Mouse (Mus musculus) small intestine, adult 2 months (tissue): ENCODE data around the gene 4933405O20Rik. TPM values are rescaled to one million over a fixed set of nuclear protein-coding genes. Genes with fewer than 3 reads are reported as not detected.

Experiments
- H3K27ac ChIP-seq: fragments of 200-500 bp; 2 replicates; pipeline ENCODE4 v1.5.1; 2012; ENCODE audit warnings: low read depth, low read length, control low read depth, inconsistent platforms; ENCODE audit not compliant: insufficient read depth
- H3K27me3 ChIP-seq: fragments of 200-500 bp; 2 replicates; pipeline ENCODE4 v1.6.1; 2012; ENCODE audit warnings: mild to moderate bottlenecking, moderate library complexity, low read length, inconsistent platforms; ENCODE audit not compliant: control insufficient read depth, insufficient read depth
- H3K36me3 ChIP-seq: fragments of 200-500 bp; 2 replicates; pipeline ENCODE4 v1.6.1; 2012; ENCODE audit warnings: mild to moderate bottlenecking, low read length, control low read depth, inconsistent platforms; ENCODE audit not compliant: control insufficient read depth, insufficient read depth
- H3K4me1 ChIP-seq: fragments of 200-500 bp; 2 replicates; pipeline ENCODE4 v1.6.1; 2012; ENCODE audit warnings: low read length, inconsistent platforms, mixed read lengths; ENCODE audit not compliant: control insufficient read depth, insufficient read depth, insufficient read length
- H3K4me3 ChIP-seq: fragments of 200-500 bp; 2 replicates; pipeline ENCODE4 v1.5.1; 2012; ENCODE audit warnings: low read depth, mild to moderate bottlenecking, control low read depth, inconsistent platforms, low read length, moderate library complexity
- CTCF ChIP-seq: fragments of 200-500 bp; IDR thresholded peaks from 2 replicates; pipeline ENCODE4 v1.5.1; 2012; ENCODE audit warnings: low read depth, mild to moderate bottlenecking, control low read depth, inconsistent platforms, low read length, moderate library complexity, mixed read lengths; ENCODE audit not compliant: insufficient replicate concordance, insufficient read length; ENCODE audit errors: extremely low read depth
- POLR2A ChIP-seq: fragments of 200-500 bp; IDR thresholded peaks from 2 replicates; pipeline ENCODE4 v1.6.1; 2012; ENCODE audit warnings: low read depth, mild to moderate bottlenecking, control low read depth, inconsistent platforms, low read length, moderate library complexity
- WGBS: fragments of 180-500 bp; shearing (Covaris S2); methylation state at CpG from one replicate; pipeline ENCODE4 v1.1.7; 2018; 5-methylcytosine and 5-hydroxymethylcytosine counted together
- polyA plus RNA-seq: library from polyadenylated mRNA; depleted of rRNA; stranded (reverse); fragments of >200 nt; gene quantifications from 2 replicates; pipeline ENCODE4 v1.2.3, GENCODE M21; 2012

Gene 4933405O20Rik
- polyA plus RNA-seq, 1 experiment = not detected

DNA sequence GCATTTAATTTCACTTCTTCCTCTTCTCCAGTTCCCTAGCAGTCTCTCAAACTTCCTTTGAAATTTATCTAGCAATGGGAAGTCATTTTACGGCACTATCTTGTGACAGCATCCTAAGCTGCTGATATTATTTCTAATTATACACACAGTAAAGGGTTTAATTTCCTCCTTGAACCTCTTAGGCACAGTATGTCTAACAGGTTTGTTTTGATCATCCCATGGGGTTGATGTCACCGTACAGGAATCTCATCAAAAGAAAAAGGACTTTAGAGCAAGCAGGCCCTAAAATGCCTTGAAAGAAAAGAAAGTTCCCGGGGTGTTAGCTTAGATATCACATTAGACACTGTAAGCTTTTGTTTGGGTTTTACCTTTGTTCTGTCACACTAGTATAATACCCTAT is 30.2 kb downstream of the 4933405O20Rik start:
- Histone ChIP-seq H3K36me3 (no peaks in the 10 kb centered on the region), H3K4me1 (no peaks in the 10 kb centered on the region), H3K27ac (no peak overlapping the region), H3K4me3 (no peak overlapping the region), H3K27me3 (no peaks in the 10 kb centered on the region)
- WGBS = 61% methylated on average over 3 of the region's 3 CpGs
- no peak for TF ChIP-seq POLR2A
- no peak for TF ChIP-seq CTCF

- H3K27ac ChIP-seq = no peak overlapping the region
- no peak overlapping the region for H3K4me3 ChIP-seq
- H3K27me3 ChIP-seq = no peaks in the 10 kb centered on the region
- no peaks in the 10 kb centered on the region for H3K4me1 ChIP-seq
- H3K36me3 ChIP-seq = no peaks in the 10 kb centered on the region
- no peak for TF ChIP-seq CTCF
- TF ChIP-seq POLR2A = no peak
- 72% methylated on average over 2 of the region's 2 CpGs for WGBS
These were observed 34.2 kb downstream of the 4933405O20Rik start for GRCm38 (mm10) chr7:50633147-50633546.
